Mouse (Mus musculus): ENCODE data around the gene Gpc6. TPM values are rescaled to one million over a fixed set of nuclear protein-coding genes. Genes with fewer than 3 reads are reported as not detected.

Gpc6 gene
- polyA plus RNA-seq, 1 experiment from 2014 or later, result 19.3 TPM

GRCm38 (mm10) chr14:117267823-117268601 lies 342.9 kb downstream of the Gpc6 start:
- Histone ChIP-seq H3K9me3 (ENCODE audit: control insufficient read depth, low read length) (no peaks in the 10 kb centered on the region), H3K4me2 (ENCODE audit: low read length) (no peak overlapping the region), H3K9ac (ENCODE audit: low read depth, low read length) (no peak overlapping the region), H3K36me3 (ENCODE audit: control insufficient read depth, insufficient read depth, low read length) (no peaks in the 10 kb centered on the region), H3K4me3 (ENCODE audit: low read length) (no peak overlapping the region), H3K4me1 (ENCODE audit: control insufficient read depth, insufficient read depth, low read depth, low read length) (no peaks in the 10 kb centered on the region), H3K27ac (ENCODE audit: low read depth, low read length) (no peak overlapping the region), H3K27me3 (replicated peaks; ENCODE audit: control insufficient read depth, insufficient read depth, low read length) (no peaks in the 10 kb centered on the region)
- 25% methylated on average over 3 of the region's 3 CpGs for WGBS
- peak; percentile 71 for ATAC-seq

DNA sequence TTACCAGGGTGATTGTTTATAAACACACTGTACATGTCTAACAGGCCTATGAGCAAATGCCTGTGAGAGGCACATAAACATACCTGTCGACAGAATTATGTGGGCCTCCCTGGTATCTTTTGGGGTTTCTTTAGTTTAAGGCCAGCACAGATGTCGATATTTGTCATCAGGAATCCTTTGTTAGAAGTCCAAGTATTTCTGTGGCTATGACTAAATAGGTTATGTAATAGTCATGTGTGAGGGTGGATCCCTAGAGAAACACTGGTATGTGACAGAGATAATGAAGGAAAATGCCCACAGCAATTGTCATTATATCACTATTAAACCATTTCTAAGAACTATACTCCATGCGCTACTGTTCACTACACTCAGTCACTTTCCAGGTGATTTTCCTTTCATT lies 358.5 kb downstream of the Gpc6 start:
- 93% methylated on average over 3 of the region's 3 CpGs for WGBS
- H3K4me1 ChIP-seq (ENCODE audit: control insufficient read depth, insufficient read depth, low read depth, low read length), result no peaks in the 10 kb centered on the region
- no peak overlapping the region for H3K4me3 ChIP-seq (ENCODE audit: low read length)
- H3K27ac ChIP-seq (ENCODE audit: low read depth, low read length), result no peak overlapping the region
- no peak for ATAC-seq
- no peak overlapping the region for H3K9ac ChIP-seq (ENCODE audit: low read depth, low read length)
- H3K9me3 ChIP-seq (ENCODE audit: control insufficient read depth, low read length), result no peaks in the 10 kb centered on the region
- no peaks in the 10 kb centered on the region for H3K27me3 ChIP-seq (replicated peaks; ENCODE audit: control insufficient read depth, insufficient read depth, low read length)
- no peaks in the 10 kb centered on the region for H3K36me3 ChIP-seq (ENCODE audit: control insufficient read depth, insufficient read depth, low read length)
- no peak overlapping the region for H3K4me2 ChIP-seq (ENCODE audit: low read length)

DNA sequence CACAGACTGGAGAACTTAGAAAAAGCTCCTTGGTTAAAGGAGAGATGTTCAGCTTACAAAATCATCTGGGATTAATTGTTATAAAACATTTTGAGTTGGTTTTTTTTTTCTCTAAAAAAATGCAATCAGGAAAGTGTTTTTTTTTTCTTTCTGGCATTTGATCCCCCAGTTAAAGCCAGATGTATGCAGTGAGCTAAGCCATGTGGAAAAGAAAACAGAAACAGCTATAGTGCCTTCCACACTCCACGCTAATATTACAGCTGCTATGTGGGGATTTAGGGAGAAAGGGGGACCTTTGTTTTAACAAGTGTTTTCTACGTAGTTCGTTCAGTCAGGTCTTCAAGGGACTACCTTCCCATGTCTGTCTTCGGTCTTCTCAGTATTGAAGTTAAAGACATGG lies 368.6 kb downstream of the Gpc6 start:
- no peak overlapping the region for H3K4me2 ChIP-seq (ENCODE audit: low read length)
- H3K4me3 ChIP-seq (ENCODE audit: low read length), result no peak overlapping the region
- no peak overlapping the region for H3K27ac ChIP-seq (ENCODE audit: low read depth, low read length)
- ATAC-seq, result no peak
- no peaks in the 10 kb centered on the region for H3K36me3 ChIP-seq (ENCODE audit: control insufficient read depth, insufficient read depth, low read length)
- 84% methylated on average over 4 of the region's 4 CpGs for WGBS
- H3K27me3 ChIP-seq (replicated peaks; ENCODE audit: control insufficient read depth, insufficient read depth, low read length), result no peaks in the 10 kb centered on the region
- no peak overlapping the region for H3K9ac ChIP-seq (ENCODE audit: low read depth, low read length)
- H3K9me3 ChIP-seq (ENCODE audit: control insufficient read depth, low read length), result no peaks in the 10 kb centered on the region
- no peaks in the 10 kb centered on the region for H3K4me1 ChIP-seq (ENCODE audit: control insufficient read depth, insufficient read depth, low read depth, low read length)

GRCm38 (mm10) chr14:117296207-117296838 lies 371.2 kb downstream of the Gpc6 start:
- Histone ChIP-seq H3K9me3 (ENCODE audit: control insufficient read depth, low read length) (no peaks in the 10 kb centered on the region), H3K9ac (ENCODE audit: low read depth, low read length) (no peak overlapping the region), H3K27ac (ENCODE audit: low read depth, low read length) (no peak overlapping the region), H3K36me3 (ENCODE audit: control insufficient read depth, insufficient read depth, low read length) (no peaks in the 10 kb centered on the region), H3K4me3 (ENCODE audit: low read length) (no peak overlapping the region), H3K4me2 (ENCODE audit: low read length) (no peak overlapping the region), H3K4me1 (ENCODE audit: control insufficient read depth, insufficient read depth, low read depth, low read length) (no peaks in the 10 kb centered on the region), H3K27me3 (replicated peaks; ENCODE audit: control insufficient read depth, insufficient read depth, low read length) (no peaks in the 10 kb centered on the region)
- ATAC-seq, result no peak
- 86% methylated on average over 2 of the region's 2 CpGs for WGBS

DNA sequence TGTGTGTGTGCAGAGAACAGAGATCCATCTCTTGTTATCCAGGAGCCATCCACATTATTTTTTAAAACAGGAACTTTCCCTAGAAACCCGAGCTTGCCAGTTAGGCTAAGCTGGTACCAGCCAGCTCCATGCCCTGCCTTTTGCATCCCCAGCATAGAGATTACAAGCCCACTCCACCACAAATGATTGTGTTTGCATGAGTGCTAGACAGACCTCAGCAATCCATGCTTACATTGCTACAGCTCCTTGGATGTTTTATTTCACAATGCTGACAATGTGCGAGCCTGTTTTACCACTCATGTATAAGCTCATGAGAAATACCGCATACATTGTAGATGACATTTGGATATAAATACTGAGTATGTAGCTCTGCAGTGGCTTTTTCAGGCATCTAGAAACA lies 375.9 kb downstream of the Gpc6 start:
- Histone ChIP-seq H3K36me3 (ENCODE audit: control insufficient read depth, insufficient read depth, low read length) (no peaks in the 10 kb centered on the region), H3K4me1 (ENCODE audit: control insufficient read depth, insufficient read depth, low read depth, low read length) (no peaks in the 10 kb centered on the region), H3K4me3 (ENCODE audit: low read length) (no peak overlapping the region), H3K9me3 (ENCODE audit: control insufficient read depth, low read length) (no peaks in the 10 kb centered on the region), H3K27ac (ENCODE audit: low read depth, low read length) (no peak overlapping the region), H3K27me3 (replicated peaks; ENCODE audit: control insufficient read depth, insufficient read depth, low read length) (no peaks in the 10 kb centered on the region), H3K9ac (ENCODE audit: low read depth, low read length) (no peak overlapping the region), H3K4me2 (ENCODE audit: low read length) (no peak overlapping the region)
- WGBS, result 89% methylated on average over 3 of the region's 3 CpGs
- no peak for ATAC-seq

GRCm38 (mm10) chr14:117303901-117304722 lies 379.0 kb downstream of the Gpc6 start:
- ATAC-seq, result no peak
- Histone ChIP-seq H3K36me3 (ENCODE audit: control insufficient read depth, insufficient read depth, low read length) (no peaks in the 10 kb centered on the region), H3K27me3 (replicated peaks; ENCODE audit: control insufficient read depth, insufficient read depth, low read length) (no peaks in the 10 kb centered on the region), H3K9me3 (ENCODE audit: control insufficient read depth, low read length) (no peaks in the 10 kb centered on the region), H3K9ac (ENCODE audit: low read depth, low read length) (no peak overlapping the region), H3K4me3 (ENCODE audit: low read length) (no peak overlapping the region), H3K4me2 (ENCODE audit: low read length) (no peak overlapping the region), H3K27ac (ENCODE audit: low read depth, low read length) (no peak overlapping the region), H3K4me1 (ENCODE audit: control insufficient read depth, insufficient read depth, low read depth, low read length) (no peaks in the 10 kb centered on the region)
- WGBS, result 56% methylated on average over 8 of the region's 8 CpGs

- WGBS, result 24% methylated on average over 2 of the region's 2 CpGs
- no peak overlapping the region for H3K9ac ChIP-seq (ENCODE audit: low read depth, low read length)
- no peaks in the 10 kb centered on the region for H3K9me3 ChIP-seq (ENCODE audit: control insufficient read depth, low read length)
- H3K4me3 ChIP-seq (ENCODE audit: low read length), result no peak overlapping the region
- H3K4me2 ChIP-seq (ENCODE audit: low read length), result no peak overlapping the region
- H3K27me3 ChIP-seq (replicated peaks; ENCODE audit: control insufficient read depth, insufficient read depth, low read length), result no peaks in the 10 kb centered on the region
- no peak for ATAC-seq
- no peaks in the 10 kb centered on the region for H3K4me1 ChIP-seq (ENCODE audit: control insufficient read depth, insufficient read depth, low read depth, low read length)
- no peaks in the 10 kb centered on the region for H3K36me3 ChIP-seq (ENCODE audit: control insufficient read depth, insufficient read depth, low read length)
- no peak overlapping the region for H3K27ac ChIP-seq (ENCODE audit: low read depth, low read length)
These were observed 379.6 kb downstream of the Gpc6 start for GRCm38 (mm10) chr14:117304723-117305010.

DNA sequence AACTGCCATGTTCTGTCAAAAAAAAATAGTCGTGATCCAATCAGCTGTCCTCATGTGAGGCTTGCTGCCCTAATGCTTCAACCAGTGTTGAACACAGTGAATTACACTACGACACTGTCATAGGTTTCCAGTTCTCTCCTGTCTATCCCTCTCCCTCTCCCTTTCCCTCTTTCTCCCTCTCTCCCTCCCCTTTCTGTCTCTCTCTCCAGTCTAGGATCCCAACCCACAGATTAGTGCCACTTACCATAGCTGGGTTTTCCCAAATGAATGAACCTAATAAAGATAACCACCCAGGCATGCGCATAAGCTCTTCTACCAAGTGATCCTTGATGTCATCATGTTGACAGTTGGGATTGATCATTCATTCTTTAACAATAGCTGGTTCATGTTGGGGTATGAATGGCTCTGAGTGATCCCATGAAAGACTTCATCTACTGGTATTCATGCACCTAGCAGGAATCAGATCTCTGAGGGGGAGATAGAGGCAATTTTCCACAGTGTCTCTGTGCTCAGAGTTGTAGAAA lies 384.9 kb downstream of the Gpc6 start:
- no peak for ATAC-seq
- WGBS, result 82% methylated on average over 3 of the region's 3 CpGs
- no peaks in the 10 kb centered on the region for H3K9me3 ChIP-seq (ENCODE audit: control insufficient read depth, low read length)
- no peak overlapping the region for H3K4me3 ChIP-seq (ENCODE audit: low read length)
- H3K27me3 ChIP-seq (replicated peaks; ENCODE audit: control insufficient read depth, insufficient read depth, low read length), result no peaks in the 10 kb centered on the region
- no peak overlapping the region for H3K4me2 ChIP-seq (ENCODE audit: low read length)
- no peaks in the 10 kb centered on the region for H3K36me3 ChIP-seq (ENCODE audit: control insufficient read depth, insufficient read depth, low read length)
- no peak overlapping the region for H3K9ac ChIP-seq (ENCODE audit: low read depth, low read length)
- H3K4me1 ChIP-seq (ENCODE audit: control insufficient read depth, insufficient read depth, low read depth, low read length), result no peaks in the 10 kb centered on the region
- H3K27ac ChIP-seq (ENCODE audit: low read depth, low read length), result no peak overlapping the region

DNA sequence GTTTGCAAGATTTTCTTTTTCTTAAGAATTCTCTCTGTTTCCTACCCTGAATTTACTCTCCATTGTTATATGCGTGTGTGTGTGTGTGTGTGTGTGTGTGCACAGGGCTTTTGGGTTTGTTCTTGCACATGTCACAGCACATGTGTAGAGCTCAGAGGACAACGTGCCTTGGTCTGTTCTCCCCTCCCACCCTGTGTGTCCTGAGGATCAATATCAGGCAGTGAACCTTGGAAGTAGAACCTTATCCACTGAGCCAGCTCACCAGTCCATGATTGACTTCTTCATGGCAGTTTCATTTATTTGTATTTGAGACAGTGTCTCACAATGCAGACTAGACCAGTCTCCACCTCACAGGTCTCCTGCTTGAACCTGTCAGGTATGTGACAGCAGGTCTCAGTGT lies 399.1 kb downstream of the Gpc6 start:
- ATAC-seq, result no peak
- Histone ChIP-seq H3K4me3 (ENCODE audit: low read length) (no peak overlapping the region), H3K9me3 (ENCODE audit: control insufficient read depth, low read length) (no peaks in the 10 kb centered on the region), H3K4me1 (ENCODE audit: control insufficient read depth, insufficient read depth, low read depth, low read length) (no peaks in the 10 kb centered on the region), H3K4me2 (ENCODE audit: low read length) (no peak overlapping the region), H3K27me3 (replicated peaks; ENCODE audit: control insufficient read depth, insufficient read depth, low read length) (no peaks in the 10 kb centered on the region), H3K9ac (ENCODE audit: low read depth, low read length) (no peak overlapping the region), H3K36me3 (ENCODE audit: control insufficient read depth, insufficient read depth, low read length) (no peaks in the 10 kb centered on the region), H3K27ac (ENCODE audit: low read depth, low read length) (no peak overlapping the region)
- WGBS, result 81% methylated on average over 2 of the region's 2 CpGs
